Mouse (Mus musculus): Measurements from ENCODE around the gene Ssbp2.

Ssbp2 gene

GRCm38 (mm10) chr13:91631291-91631799 lies 171.3 kb downstream of the Ssbp2 start:
- peak in 1 of 2 experiments; percentile 53 for DNase-seq (ENCODE audit: low spot score in 2 of 2)

DNA sequence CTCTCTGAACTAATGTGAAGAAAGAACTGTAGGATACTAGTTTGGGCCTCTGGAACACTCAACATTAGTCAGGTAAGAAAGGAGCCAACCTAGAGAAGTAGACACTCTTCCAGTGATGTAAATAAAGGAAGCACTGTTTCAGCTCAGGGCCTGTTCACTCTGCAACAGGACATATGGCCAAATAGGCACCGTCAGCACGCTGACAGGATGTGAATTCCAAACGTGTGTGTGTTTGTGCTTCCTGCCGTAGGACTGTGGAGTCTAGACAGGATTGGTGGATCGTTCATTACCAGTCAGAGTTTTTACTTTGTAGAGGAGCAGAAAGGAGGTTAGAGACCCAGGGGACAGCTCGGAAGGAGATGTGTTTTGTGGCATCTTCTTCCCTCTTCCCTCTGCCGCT lies 174.0 kb downstream of the Ssbp2 start:
- DNase-seq (ENCODE audit: low spot score in 2 of 2) = no peak

DNA sequence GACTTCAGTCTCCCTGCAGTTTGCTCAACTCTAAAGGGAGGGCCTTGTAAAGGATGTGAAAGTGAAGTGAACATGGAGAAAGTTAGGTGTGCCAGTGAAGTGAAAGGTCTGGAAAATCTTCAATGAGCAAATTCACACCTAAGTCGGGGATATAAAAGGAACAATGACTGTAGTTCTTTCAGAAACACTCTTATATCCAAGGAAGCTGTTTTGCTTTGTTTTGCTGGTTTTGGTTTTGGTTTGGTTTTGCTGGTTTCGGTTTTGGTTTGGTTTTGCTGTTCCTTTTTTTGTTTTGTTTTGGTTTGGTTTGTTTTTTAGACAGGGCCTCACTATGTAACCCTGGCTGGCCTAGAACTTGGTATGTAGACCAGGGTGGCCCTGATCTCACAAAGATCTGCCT lies 175.9 kb downstream of the Ssbp2 start:
- DNase-seq (ENCODE audit: low spot score in 2 of 2) = no peak

- DNase-seq (ENCODE audit: low spot score in 2 of 2) = peak; percentile 79 to 90
These were observed 176.7 kb downstream of the Ssbp2 start for GRCm38 (mm10) chr13:91636814-91637213.

DNA sequence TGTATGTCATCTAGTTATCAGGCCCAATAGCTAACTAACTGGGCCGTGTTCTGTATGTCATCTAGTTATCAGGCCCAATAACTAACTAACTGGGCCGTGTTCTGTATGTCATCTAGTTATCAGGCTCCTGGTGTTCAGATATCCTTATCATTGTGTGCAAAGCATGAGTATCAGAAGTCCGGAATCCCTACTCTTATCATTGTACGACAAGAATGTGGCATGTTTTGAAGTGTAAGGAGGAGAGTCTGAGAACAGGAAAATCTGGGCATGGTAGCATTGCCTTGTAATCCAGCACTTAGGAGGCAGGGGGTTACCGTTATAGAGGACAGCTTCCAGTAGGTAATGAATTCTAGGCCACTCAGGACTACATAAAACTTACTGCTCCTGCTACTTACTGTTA lies 178.8 kb downstream of the Ssbp2 start:
- DNase-seq (ENCODE audit: low spot score in 2 of 2) = no peak

DNA sequence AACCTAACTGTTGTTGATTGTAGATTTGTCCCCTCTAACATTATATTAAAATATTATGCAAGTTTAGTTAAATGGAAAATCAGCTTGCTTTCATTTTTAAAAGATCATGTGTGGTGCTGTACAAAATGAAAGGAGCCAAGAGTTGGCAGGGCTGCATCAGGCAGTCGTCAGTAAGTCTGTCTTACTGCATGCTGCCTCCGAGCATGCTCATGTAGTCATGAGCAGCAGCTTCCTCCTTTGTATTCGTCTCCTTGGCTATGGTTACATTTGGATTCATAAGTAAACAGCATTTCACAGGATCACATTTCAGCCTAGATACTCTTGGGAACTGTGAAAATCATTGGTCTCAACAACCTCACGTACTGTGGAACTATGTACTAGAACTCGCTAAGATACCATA lies 180.1 kb downstream of the Ssbp2 start:
- DNase-seq (ENCODE audit: low spot score in 2 of 2) = no peak

GRCm38 (mm10) chr13:91648240-91648639 lies 188.2 kb downstream of the Ssbp2 start:
- no peak for DNase-seq (ENCODE audit: low spot score in 2 of 2)

- no peak for DNase-seq (ENCODE audit: low spot score in 2 of 2)
These were observed 189.8 kb downstream of the Ssbp2 start for GRCm38 (mm10) chr13:91649926-91650325.

DNA sequence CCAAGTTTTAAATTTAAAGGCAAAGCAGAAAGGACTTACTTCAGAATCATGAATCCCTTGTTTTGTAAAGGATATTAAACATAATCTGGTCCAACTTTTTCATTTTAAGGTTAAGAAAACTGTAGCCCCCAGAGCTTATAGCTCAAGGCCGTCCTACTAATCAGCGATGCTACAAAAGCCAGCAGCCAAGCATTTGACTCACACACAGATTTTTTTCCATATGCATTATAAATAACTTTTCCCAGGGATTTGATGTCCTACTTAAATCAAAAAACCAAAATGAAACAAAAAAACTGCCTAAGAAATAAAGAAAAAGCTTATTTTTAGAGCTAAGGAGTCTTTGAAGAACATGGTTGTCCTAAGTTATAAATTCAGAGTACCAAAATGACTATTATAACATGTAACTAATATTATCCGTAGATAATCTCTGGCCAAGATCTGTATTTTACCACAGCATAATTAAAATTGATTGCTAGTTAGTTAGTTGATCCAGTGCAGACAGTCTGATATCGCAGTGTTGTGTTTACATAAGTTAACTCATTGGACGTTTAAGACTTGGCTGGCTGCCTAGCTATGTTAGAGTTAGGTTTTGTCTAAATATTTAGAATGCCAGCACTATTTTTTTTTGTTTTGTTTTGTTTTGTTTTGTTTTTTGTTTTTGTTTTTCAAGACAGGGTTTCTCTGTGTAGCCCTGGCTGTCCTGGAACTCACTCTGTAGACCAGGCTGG lies 201.1 kb downstream of the Ssbp2 start:
- no peak for DNase-seq (ENCODE audit: low spot score in 2 of 2)

DNA sequence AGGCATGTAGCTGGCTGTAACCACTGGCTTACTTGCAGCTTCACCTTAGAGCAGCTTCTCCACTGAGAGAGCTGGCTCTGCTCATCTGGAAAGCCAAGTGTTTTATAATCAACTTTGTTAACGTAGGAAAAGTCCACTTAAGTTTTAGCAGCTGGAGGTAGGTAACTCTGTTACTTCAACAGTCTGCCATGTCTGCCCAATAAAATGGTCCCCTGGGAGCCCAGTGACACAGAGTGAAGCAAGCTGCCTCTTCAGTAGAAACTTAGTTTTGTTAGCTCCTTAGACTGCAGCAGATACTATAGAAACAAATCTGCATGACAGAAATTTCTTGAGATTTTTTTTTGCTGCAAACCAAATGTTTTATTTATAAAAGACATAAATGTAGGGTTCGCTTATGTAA lies 202.7 kb downstream of the Ssbp2 start:
- no peak for DNase-seq (ENCODE audit: low spot score in 2 of 2)

GRCm38 (mm10) chr13:91673241-91673640 lies 213.2 kb downstream of the Ssbp2 start:
- DNase-seq (ENCODE audit: low spot score in 2 of 2) = no peak

- no peak for DNase-seq (ENCODE audit: low spot score in 2 of 2)
These were observed 220.8 kb downstream of the Ssbp2 start for GRCm38 (mm10) chr13:91680764-91681437.

DNA sequence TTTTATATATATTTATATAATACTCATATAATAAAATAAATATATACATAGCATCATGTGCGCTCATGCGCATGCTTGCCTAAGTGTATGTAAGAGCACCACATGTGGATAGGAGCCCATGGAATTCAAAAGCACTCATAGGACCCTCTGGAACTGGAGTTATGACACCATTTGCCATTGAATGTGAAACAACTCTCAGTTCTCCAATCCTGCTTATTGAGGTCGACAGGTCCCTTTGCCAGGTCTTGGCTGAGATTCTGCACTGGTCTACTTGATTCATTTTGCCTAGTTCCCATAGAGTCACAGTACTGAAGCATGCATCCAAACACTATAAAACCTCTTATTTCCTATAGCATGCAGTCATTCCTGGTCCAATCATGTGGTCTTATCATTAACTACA lies 221.4 kb downstream of the Ssbp2 start:
- DNase-seq (ENCODE audit: low spot score in 2 of 2) = no peak

DNA sequence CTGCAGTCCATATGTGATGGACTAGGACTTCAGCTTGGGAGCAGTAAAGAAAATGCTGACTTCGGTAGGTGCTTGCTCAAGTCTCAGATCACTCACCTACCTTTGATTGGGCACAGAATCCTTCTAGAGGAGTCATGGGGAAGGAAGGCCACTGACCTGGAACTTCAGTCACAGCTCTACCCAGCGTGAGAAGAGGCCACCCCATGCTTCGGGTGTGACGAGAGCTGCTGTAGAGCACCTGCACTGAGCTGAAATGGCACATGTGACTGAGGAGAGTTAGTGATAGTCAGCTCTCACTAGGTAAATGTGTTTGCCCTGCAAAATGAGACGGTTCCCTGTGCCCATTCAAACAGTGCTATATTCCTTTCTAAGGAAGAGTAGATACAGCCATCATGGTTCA lies 230.0 kb downstream of the Ssbp2 start:
- no peak for DNase-seq (ENCODE audit: low spot score in 2 of 2)

- DNase-seq (ENCODE audit: low spot score in 2 of 2) = no peak
These were observed 233.5 kb downstream of the Ssbp2 start for GRCm38 (mm10) chr13:91693615-91694014.

DNA sequence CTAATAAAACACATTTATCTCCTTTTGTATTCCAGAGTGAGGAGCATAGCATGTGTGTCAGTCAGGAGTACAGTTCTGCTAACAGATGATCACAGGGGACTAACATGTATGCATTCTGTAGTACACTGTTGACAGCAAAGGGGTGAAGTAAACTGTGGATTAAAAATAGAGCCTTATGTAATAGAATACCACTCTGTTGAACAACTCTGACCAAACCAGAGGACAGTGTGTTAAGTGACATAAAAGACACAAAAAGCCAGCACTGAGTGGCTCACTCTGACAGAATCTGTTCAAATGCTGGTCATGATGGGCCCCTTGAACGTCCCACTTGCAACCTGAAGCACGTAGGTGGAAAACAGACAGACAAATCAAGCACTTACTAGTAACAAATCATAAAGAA lies 235.3 kb downstream of the Ssbp2 start:
- DNase-seq (ENCODE audit: low spot score in 2 of 2) = no peak

DNA sequence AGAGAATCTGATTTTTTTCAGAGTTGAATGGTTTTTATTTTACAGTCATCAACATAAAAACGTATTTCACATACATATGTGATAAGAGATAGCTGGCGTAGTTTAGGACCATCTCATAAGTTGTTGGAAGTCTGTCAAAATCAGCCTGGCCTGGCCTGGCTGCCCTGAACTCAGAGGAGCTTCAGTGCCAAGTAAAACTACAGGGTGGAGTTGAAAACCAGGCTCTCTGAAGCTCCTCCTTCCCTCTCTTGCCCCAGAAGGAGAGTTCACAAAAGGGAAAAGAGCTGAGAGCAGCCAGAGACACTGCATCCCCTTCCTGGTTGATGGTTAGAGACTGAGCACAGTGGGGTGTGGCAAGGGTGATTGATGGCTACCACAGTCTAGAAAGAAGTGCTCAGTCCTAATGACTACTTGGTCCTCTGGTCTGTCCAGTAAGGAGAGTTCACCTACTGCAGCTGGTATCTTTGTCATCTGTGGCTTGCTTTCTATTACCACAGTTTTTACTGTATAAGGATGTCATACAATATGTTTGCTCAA lies 236.1 kb downstream of the Ssbp2 start:
- no peak for DNase-seq (ENCODE audit: low spot score in 2 of 2)

DNA sequence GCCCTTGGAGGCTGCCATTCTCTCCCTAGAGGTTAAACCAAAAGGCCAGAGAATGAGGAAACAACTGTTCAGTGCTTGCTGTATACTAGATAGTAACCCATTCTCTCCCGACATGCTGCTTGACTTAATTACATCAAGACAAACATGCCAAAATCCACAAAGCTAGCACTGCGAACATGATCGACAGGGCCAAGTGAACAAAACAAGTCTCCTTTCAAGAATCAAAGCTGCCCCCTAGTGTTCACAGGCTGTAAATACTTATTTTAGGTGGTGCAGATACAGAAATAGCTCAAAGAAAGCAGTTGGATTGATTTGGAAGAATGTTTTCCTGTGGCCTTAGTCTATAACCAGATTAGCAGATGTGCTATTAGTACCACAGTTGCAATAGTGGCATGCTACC lies 236.9 kb downstream of the Ssbp2 start:
- DNase-seq (ENCODE audit: low spot score in 2 of 2) = peak in 1 of 2 experiments; percentile 35

DNA sequence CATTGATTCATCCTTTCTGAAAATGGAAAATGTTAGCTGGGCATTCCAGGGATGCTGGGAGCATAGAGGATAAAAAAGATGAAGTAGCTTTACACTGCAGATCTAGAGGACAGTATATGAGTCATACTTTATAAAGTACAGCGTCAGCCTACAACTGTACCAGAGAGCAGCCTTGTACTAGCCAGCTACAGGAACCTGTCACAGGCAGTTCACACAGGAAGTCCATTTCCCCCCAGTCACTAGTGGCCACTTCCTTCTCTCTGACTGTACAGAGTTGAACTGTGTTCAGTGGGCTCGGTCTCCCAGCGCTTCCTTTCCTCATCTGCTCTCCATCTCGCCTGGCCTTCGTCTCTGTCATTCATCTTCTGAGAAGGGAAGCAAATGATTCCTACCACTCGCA lies 242.3 kb downstream of the Ssbp2 start:
- DNase-seq (ENCODE audit: low spot score in 2 of 2) = peak in 1 of 2 experiments; percentile 18

- DNase-seq (ENCODE audit: low spot score in 2 of 2) = no peak
These were observed 259.4 kb downstream of the Ssbp2 start for GRCm38 (mm10) chr13:91719487-91719886.

GRCm38 (mm10) chr13:91723108-91723735 lies 263.1 kb downstream of the Ssbp2 start:
- DNase-seq (ENCODE audit: low spot score in 2 of 2) = no peak

- no peak for DNase-seq (ENCODE audit: low spot score in 2 of 2)
These were observed 263.6 kb downstream of the Ssbp2 start for GRCm38 (mm10) chr13:91723736-91724119.

DNA sequence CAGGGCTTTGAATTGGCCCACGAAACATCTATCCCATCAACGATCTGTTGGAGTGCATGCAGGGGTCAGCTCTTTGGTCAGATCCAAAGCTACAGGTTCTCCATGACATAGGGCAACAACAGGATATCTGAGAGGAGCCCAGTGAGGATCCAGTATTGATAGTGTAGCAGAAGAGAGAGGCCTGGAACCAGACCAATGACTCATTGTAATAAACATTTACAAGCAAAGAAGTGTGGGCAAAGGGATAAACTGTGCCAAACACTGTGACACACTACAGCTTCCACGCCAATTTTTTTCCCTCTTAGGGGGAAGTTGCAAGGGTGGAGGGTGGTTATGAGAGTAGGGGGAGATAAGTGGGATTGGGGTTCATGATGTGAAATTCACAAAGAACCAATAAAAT lies 264.1 kb downstream of the Ssbp2 start:
- DNase-seq (ENCODE audit: low spot score in 2 of 2) = no peak

Measured in spleen, postnatal 4 days (tissue).